Mouse (Mus musculus) erythroblast, embryonic 14.5 days (primary cell): ENCODE measurements around the gene Iqgap1. TPM values are rescaled to one million over a fixed set of nuclear protein-coding genes. Genes with fewer than 3 reads are reported as not detected.

Experiments
- H3K27me3 ChIP-seq: 2 replicates; pipeline ENCODE4 v1.6.1; 2012; ENCODE audit warnings: inconsistent platforms; ENCODE audit not compliant: control insufficient read depth
- H3K36me3 ChIP-seq: 2 replicates; pipeline ENCODE4 v1.6.1; 2012; ENCODE audit warnings: mild to moderate bottlenecking, inconsistent platforms; ENCODE audit not compliant: control insufficient read depth
- H3K4me1 ChIP-seq: 2 replicates; pipeline ENCODE4 v1.6.1; 2012; ENCODE audit warnings: inconsistent platforms; ENCODE audit not compliant: control insufficient read depth
- H3K4me3 ChIP-seq: replicated peaks from 2 replicates; pipeline ENCODE3; 2012; ENCODE audit warnings: moderate library complexity, mild to moderate bottlenecking, inconsistent platforms
- H3K9me3 ChIP-seq: 2 replicates; pipeline ENCODE4 v1.6.1; 2012; ENCODE audit warnings: low read length, inconsistent platforms, mixed read lengths; ENCODE audit not compliant: control insufficient read depth
- GATA1 ChIP-seq: IDR thresholded peaks from 2 replicates; pipeline ENCODE4 v1.6.1; 2012; ENCODE audit warnings: low read length, inconsistent platforms, mixed read lengths
- TAL1 ChIP-seq: IDR thresholded peaks from 3 replicates; pipeline ENCODE4 v1.6.1; 2012; ENCODE audit warnings: low read length, inconsistent platforms, mixed read lengths
- polyA plus RNA-seq: library from polyadenylated mRNA; stranded (reverse); fragments of >175 nt; gene quantifications from 2 replicates; pipeline ENCODE4 v1.2.3, GENCODE M21; 2012

Iqgap1 gene
- polyA plus RNA-seq, 1 experiment = 0.11 TPM

- no peaks in the 10 kb centered on the region for H3K27me3 ChIP-seq
- peak within 1 kb of the TSS; percentile 83 for H3K4me3 ChIP-seq
- TF ChIP-seq GATA1 (no peak), TAL1 (no peak)
These were observed 35.0 kb upstream of the Iqgap1 start, which contains the start of gene Zscan2 for GRCm38 (mm10) chr7:80860729-80861274. TSS of gene Zscan2 (plus strand) at chr7:80860920.

GRCm38 (mm10) chr7:80860227-80860626, 34.5 kb upstream of the Iqgap1 start:
- TF ChIP-seq TAL1 (no peak), GATA1 (no peak)
- Histone ChIP-seq H3K4me1 (peaks cover 21% of the 10 kb centered on the region), H3K4me3 (peak overlapping the region; percentile 83), H3K36me3 (no peaks in the 10 kb centered on the region; the same call in 1 of the 2 replicates), H3K9me3 (no peaks in the 10 kb centered on the region), H3K27me3 (no peaks in the 10 kb centered on the region)

More at GRCm38 (mm10) chr7:80860729-80861274, 35.0 kb upstream of the Iqgap1 start, which contains the start of gene Zscan2:
- H3K4me1 ChIP-seq = peaks cover 21% of the 10 kb centered on the region
- no peaks in the 10 kb centered on the region for H3K9me3 ChIP-seq
- no peaks in the 10 kb centered on the region; the same call in 1 of the 2 replicates for H3K36me3 ChIP-seq

GRCm38 (mm10) chr7:80857181-80857580, 31.4 kb upstream of the Iqgap1 start:
- TF ChIP-seq TAL1 (no peak), GATA1 (no peak)
- no peak overlapping the region for H3K4me3 ChIP-seq
- no peaks in the 10 kb centered on the region for H3K27me3 ChIP-seq
- H3K36me3 ChIP-seq = no peaks in the 10 kb centered on the region
- H3K4me1 ChIP-seq = peaks cover 19% of the 10 kb centered on the region
- peaks cover 5% of the 10 kb centered on the region for H3K9me3 ChIP-seq

- Histone ChIP-seq H3K36me3 (no peaks in the 10 kb centered on the region), H3K4me3 (no peak overlapping the region), H3K4me1 (peaks cover 5% of the 10 kb centered on the region), H3K9me3 (peaks cover 5% of the 10 kb centered on the region), H3K27me3 (no peaks in the 10 kb centered on the region)
- TF ChIP-seq TAL1 (no peak), GATA1 (no peak)
These were observed 29.5 kb upstream of the Iqgap1 start for GRCm38 (mm10) chr7:80855316-80855715.

- TF ChIP-seq TAL1 (no peak), GATA1 (no peak)
- Histone ChIP-seq H3K4me1 (no peaks in the 10 kb centered on the region; the same call in 1 of the 2 replicates), H3K36me3 (no peaks in the 10 kb centered on the region), H3K27me3 (no peaks in the 10 kb centered on the region), H3K4me3 (no peak overlapping the region), H3K9me3 (peaks cover 5% of the 10 kb centered on the region)
These were observed 27.4 kb upstream of the Iqgap1 start for GRCm38 (mm10) chr7:80853218-80853617.

GRCm38 (mm10) chr7:80850520-80850919, 24.7 kb upstream of the Iqgap1 start:
- Histone ChIP-seq H3K36me3 (no peaks in the 10 kb centered on the region), H3K4me1 (no peaks in the 10 kb centered on the region), H3K4me3 (no peak overlapping the region), H3K27me3 (no peaks in the 10 kb centered on the region), H3K9me3 (peaks cover 5% of the 10 kb centered on the region)
- TF ChIP-seq TAL1 (no peak), GATA1 (no peak)

GRCm38 (mm10) chr7:80849710-80850109, 23.9 kb upstream of the Iqgap1 start:
- Histone ChIP-seq H3K4me3 (no peak overlapping the region), H3K27me3 (no peaks in the 10 kb centered on the region)
- no peak for TF ChIP-seq TAL1
- TF ChIP-seq GATA1 = no peak

GRCm38 (mm10) chr7:80849267-80849666, 23.5 kb upstream of the Iqgap1 start:
- TF ChIP-seq TAL1 = no peak
- no peak for TF ChIP-seq GATA1
- Histone ChIP-seq H3K4me1 (no peaks in the 10 kb centered on the region), H3K4me3 (no peak overlapping the region), H3K27me3 (no peaks in the 10 kb centered on the region), H3K9me3 (peaks cover 5% of the 10 kb centered on the region), H3K36me3 (no peaks in the 10 kb centered on the region)

More at GRCm38 (mm10) chr7:80849710-80850109, 23.9 kb upstream of the Iqgap1 start:
- H3K36me3 ChIP-seq = no peaks in the 10 kb centered on the region
- peaks cover 5% of the 10 kb centered on the region for H3K9me3 ChIP-seq
- H3K4me1 ChIP-seq = no peaks in the 10 kb centered on the region

GRCm38 (mm10) chr7:80846709-80847108, 20.9 kb upstream of the Iqgap1 start:
- Histone ChIP-seq H3K9me3 (no peaks in the 10 kb centered on the region), H3K36me3 (no peaks in the 10 kb centered on the region), H3K27me3 (no peaks in the 10 kb centered on the region), H3K4me1 (no peaks in the 10 kb centered on the region), H3K4me3 (no peak overlapping the region)
- TF ChIP-seq TAL1 = no peak
- TF ChIP-seq GATA1 = no peak
